ENCODE assay signal across 7 mouse cellular contexts in genomic region chr13:59674215-59674614, GRCm38 (mm10). TPM values are rescaled to one million over a fixed set of nuclear protein-coding genes. Genes with fewer than 3 reads are reported as not detected.
DNase-seq lines count a peak whose midpoint lies in the region; TF ChIP-seq lines count a peak whose summit lies in the region.

No protein-coding gene starts in this region.

- peaks cover 73% of the 10 kb centered on the region for H3K4me1 ChIP-seq in E14TG2a.4 (replicated peaks; ENCODE audit: low read depth, low read length)
- peaks cover 57% of the 10 kb centered on the region for H3K4me1 ChIP-seq in hindbrain, embryonic 10.5 days (replicated peaks)
- H3K4me1 ChIP-seq in midbrain, embryonic 10.5 days = peaks cover 50% of the 10 kb centered on the region

- 1% methylated on average over 3 of the region's 3 CpGs for WGBS in hindbrain, embryonic 10.5 days
- WGBS in midbrain, embryonic 10.5 days = 0% methylated on average over 3 of the region's 3 CpGs

- H3K27me3 ChIP-seq in E14TG2a.4 (ENCODE audit: insufficient read depth, low read length) = 0 out of 2 replicates have a peak, but pooled peaks cover 3% of the 10 kb centered on the region
- H3K27me3 ChIP-seq in hindbrain, embryonic 10.5 days (ENCODE audit: insufficient read depth, poor library complexity, severe bottlenecking) = no peaks in the 10 kb centered on the region
- no peaks in the 10 kb centered on the region for H3K27me3 ChIP-seq in midbrain, embryonic 10.5 days (ENCODE audit: low read depth, poor library complexity, severe bottlenecking)

- H3K27ac ChIP-seq in hindbrain, embryonic 10.5 days = peak overlapping the region; percentile 99
- peak overlapping the region; percentile 97 for H3K27ac ChIP-seq in midbrain, embryonic 10.5 days (replicated peaks)

- H3K9me3 ChIP-seq in E14TG2a.4 (ENCODE audit: low read length) = no peaks in the 10 kb centered on the region
- no peaks in the 10 kb centered on the region for H3K9me3 ChIP-seq in hindbrain, embryonic 10.5 days
- H3K9me3 ChIP-seq in midbrain, embryonic 10.5 days (replicated peaks) = no peaks in the 10 kb centered on the region

- peak overlapping the region; percentile 88 for H3K4me3 ChIP-seq in E14TG2a.4 (replicated peaks; ENCODE audit: low read length)
- peak overlapping the region; percentile 72 for H3K4me3 ChIP-seq in hindbrain, embryonic 10.5 days
- peak overlapping the region; percentile 82 for H3K4me3 ChIP-seq in midbrain, embryonic 10.5 days

- no peak for TF ChIP-seq CTCF in E14TG2a.4 (conservative IDR thresholded peaks at IDR 0.05; ENCODE audit: low read length)

- peaks cover 7% of the 10 kb centered on the region for H3K36me3 ChIP-seq in E14TG2a.4 (ENCODE audit: insufficient read depth, low read length)
- H3K36me3 ChIP-seq in hindbrain, embryonic 10.5 days = peaks cover 26% of the 10 kb centered on the region
- peaks cover 29% of the 10 kb centered on the region for H3K36me3 ChIP-seq in midbrain, embryonic 10.5 days

- peak; percentile 37 for DNase-seq in Muller cell, postnatal 12 days (ENCODE audit: inconsistent ontology term)
- DNase-seq in hindbrain, embryonic 10.5 days (ENCODE audit: low spot score) = peak; percentile 67
- peak; percentile 70 for DNase-seq in midbrain, embryonic 10.5 days (ENCODE audit: low spot score)
- no peak for DNase-seq in adipocyte (ENCODE audit: low spot score)
- no peak for DNase-seq in right cerebral cortex, postnatal 14 days
- DNase-seq in adrenal gland, postnatal 10 days = no peak

RNA-seq across cellular contexts. Expression of gene Golm1, which starts 1.4 kb away (rescaled TPM):
- polyA plus RNA-seq in hindbrain, embryonic 10.5 days (2016; fragmentation: Nextera tagmentation; extraction: Ambion mirVana) = 144 and 181 TPM in 2 replicates
- 181 and 187 TPM in 2 replicates for polyA plus RNA-seq in midbrain, embryonic 10.5 days (2016; fragmentation: Nextera tagmentation; extraction: Ambion mirVana)
- total RNA-seq in adrenal gland, postnatal 10 days (2021) = 10 to 100 TPM; 13.8 to 17.0 TPM

RNA-seq across cellular contexts. Expression of gene 4921517D22Rik, which starts 19.7 kb away (rescaled TPM):
- not detected in 2 replicates for polyA plus RNA-seq in hindbrain, embryonic 10.5 days (2016; fragmentation: Nextera tagmentation; extraction: Ambion mirVana)
- not detected in 2 replicates for polyA plus RNA-seq in midbrain, embryonic 10.5 days (2016; fragmentation: Nextera tagmentation; extraction: Ambion mirVana)
- not detected for total RNA-seq in adrenal gland, postnatal 10 days (2021)

RNA-seq across cellular contexts. Expression of gene Spata31d1a, which starts 35.9 kb away (rescaled TPM):
- 0.05 TPM in 1 of 2 replicates, not detected in the other for polyA plus RNA-seq in hindbrain, embryonic 10.5 days (2016; fragmentation: Nextera tagmentation; extraction: Ambion mirVana)
- polyA plus RNA-seq in midbrain, embryonic 10.5 days (2016; fragmentation: Nextera tagmentation; extraction: Ambion mirVana) = 0.02 TPM in 1 of 2 replicates, not detected in the other
- total RNA-seq in adrenal gland, postnatal 10 days (2021) = not detected

RNA-seq across cellular contexts. Expression of gene Spata31d1b, which starts 37.9 kb away (rescaled TPM):
- polyA plus RNA-seq in hindbrain, embryonic 10.5 days (2016; fragmentation: Nextera tagmentation; extraction: Ambion mirVana) = 0.04 TPM in 1 of 2 replicates, not detected in the other
- 0.02 TPM in 1 of 2 replicates, not detected in the other for polyA plus RNA-seq in midbrain, embryonic 10.5 days (2016; fragmentation: Nextera tagmentation; extraction: Ambion mirVana)
- total RNA-seq in adrenal gland, postnatal 10 days (2021) = not detected

RNA-seq across cellular contexts. Expression of gene Spata31d1d, which starts 57.3 kb away (rescaled TPM):
- polyA plus RNA-seq in hindbrain, embryonic 10.5 days (2016; fragmentation: Nextera tagmentation; extraction: Ambion mirVana) = not detected in 2 replicates
- not detected in 2 replicates for polyA plus RNA-seq in midbrain, embryonic 10.5 days (2016; fragmentation: Nextera tagmentation; extraction: Ambion mirVana)
- total RNA-seq in adrenal gland, postnatal 10 days (2021) = not detected

Comparison
In these comparisons a context has a peak if more than half of its experiments do, and no peak if none do; other contexts are left out.
1. DNase-seq: peak in Muller cell, postnatal 12 days (single experiment), hindbrain, embryonic 10.5 days (single experiment) and midbrain, embryonic 10.5 days (single experiment); none in adipocyte (single experiment), right cerebral cortex, postnatal 14 days (single experiment) and adrenal gland, postnatal 10 days (single experiment).
2. Peak in every context shown above with its lines, with median percentiles within 50 percentile points of each other: H3K4me3 ChIP-seq.